Mouse (Mus musculus) v-Abl transformed pro-B cells (cell line): ENCODE data around the gene Limch1.

Experiments
- in situ Hi-C, 2 experiments: fragments of 400-800 bp; cut with MboI; formaldehyde crosslinking; loops; one replicate each; pipeline ENCODE4 v1.15.1; 2025; ENCODE audit not compliant: unreplicated experiment in 2 of 2

The Limch1 gene

GRCm38 (mm10) chr5:66871521-66872050 is 126.0 kb downstream of the Limch1 start:
- in situ Hi-C loops, result no loop called here

DNA sequence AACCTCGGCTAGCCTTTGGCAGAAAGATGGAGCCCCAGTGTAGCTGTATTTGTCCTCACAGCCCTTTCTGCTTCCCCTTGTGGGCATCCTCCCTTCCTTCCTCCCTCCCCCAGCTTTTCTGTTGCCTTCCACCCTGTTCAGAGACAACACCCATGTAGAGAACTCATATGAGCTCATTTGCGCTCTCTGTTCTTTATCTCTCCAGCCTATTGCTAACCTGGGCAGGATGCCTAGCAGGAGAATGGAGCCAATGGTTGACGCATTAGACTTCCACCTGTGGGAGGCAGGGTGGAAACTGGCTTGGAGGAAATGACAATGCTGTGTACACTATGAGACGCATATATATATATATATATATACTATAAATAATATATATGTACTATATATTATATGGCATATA is 126.4 kb downstream of the Limch1 start:
- in situ Hi-C loops, result no loop called here

- in situ Hi-C loops, result no loop called here
Measured at GRCm38 (mm10) chr5:66872681-66873080, 127.1 kb downstream of the Limch1 start.

DNA sequence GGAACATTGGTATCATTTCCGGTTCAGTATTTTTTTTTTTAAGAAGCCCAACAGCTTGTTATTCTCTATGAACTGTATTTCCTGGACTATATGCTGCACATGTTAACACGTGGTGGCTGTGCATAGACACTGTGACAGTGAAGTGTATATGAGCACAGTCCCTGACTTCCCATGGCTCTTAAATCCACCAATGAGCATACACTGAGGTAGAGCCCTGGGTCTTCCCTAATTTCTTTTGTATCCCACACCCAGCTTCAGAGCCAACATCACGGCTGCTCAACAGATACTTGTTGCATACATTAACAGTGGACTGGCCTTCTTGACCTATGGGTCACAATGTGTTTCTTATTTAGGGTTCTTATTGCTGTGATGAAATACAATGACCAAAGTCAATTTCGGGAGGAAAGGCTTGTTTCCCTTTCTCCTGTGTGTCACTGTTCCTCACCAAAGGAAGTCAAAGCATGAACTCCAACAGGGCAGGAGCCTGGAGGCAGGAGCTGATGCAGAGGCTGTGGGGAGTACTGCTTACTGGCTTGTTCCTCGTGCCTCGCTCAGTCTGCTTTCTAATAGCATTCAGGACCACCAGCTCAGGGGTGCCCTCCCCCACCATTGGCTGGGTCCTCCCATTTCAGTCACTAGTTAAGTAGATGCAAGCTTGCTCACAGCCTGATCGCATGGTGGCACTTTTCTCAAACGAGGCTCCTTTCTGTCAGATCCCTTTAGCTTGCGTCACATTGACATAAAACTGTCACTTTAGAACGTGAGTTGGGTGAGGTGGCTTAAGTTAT is 130.6 kb downstream of the Limch1 start:
- in situ Hi-C loops, result no loop called here

GRCm38 (mm10) chr5:66877066-66877465 is 131.4 kb downstream of the Limch1 start:
- in situ Hi-C loops, result no loop called here

DNA sequence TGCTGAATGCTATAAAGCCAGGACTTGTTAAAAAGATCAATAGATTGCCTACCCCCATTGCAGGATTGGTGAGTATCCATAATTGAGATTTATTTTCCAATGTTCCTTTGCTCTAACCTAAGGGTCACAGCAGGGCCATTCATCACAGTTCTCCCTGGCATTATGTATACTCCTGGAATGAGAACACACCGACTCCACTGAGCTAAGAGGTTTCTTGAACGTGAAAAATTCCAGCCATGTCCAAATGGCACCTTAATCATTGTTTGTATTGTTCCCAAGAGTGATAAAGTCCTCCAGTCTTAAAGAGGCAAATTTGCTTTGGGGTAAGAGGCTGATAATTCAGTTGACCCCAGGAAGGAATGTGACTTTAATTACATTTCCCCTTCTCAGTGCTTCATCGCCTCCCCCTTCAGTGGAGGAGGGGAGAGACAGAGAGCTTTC is 136.3 kb downstream of the Limch1 start:
- in situ Hi-C loops, result no loop called here

- in situ Hi-C loops, result no loop called here
Measured at GRCm38 (mm10) chr5:66882718-66883117, 137.1 kb downstream of the Limch1 start.

- in situ Hi-C loops, result no loop called here
Measured at GRCm38 (mm10) chr5:66884505-66884904, 138.9 kb downstream of the Limch1 start.

DNA sequence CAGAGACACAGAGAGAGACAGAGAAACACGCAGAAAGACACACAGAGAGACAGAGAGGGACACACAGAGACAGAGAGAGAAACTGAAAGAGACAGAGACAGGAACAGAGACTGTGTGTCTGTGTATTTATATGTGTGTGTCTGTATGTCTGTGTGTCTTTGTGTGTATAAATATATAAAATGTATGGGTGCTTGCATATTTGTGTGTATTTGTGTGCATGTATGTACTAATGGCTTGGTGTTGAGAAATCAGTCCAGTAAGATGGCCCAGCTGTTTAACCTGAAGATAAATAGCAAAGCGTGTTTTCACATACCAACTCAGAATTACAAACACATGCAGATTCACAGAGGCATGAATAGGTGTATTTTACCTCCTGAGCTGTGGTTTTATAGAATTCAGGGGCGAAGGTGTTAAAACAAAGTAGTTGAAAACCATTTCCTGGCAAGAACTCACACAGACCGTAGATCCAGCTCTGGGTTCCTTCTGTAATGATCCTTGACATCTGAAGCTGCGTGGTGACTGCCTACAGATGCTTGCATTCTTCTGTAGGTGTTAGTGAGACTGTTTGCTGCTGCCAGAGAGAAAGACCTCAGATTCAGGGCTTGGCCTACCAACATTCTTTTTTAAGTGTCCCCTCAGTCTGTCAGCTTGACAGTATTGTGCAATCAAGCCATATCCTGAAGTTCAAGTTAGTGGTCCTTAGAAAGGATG is 140.9 kb downstream of the Limch1 start:
- in situ Hi-C loops, result no loop called here

GRCm38 (mm10) chr5:66888061-66888460 is 142.4 kb downstream of the Limch1 start:
- in situ Hi-C loops, result no loop called here

DNA sequence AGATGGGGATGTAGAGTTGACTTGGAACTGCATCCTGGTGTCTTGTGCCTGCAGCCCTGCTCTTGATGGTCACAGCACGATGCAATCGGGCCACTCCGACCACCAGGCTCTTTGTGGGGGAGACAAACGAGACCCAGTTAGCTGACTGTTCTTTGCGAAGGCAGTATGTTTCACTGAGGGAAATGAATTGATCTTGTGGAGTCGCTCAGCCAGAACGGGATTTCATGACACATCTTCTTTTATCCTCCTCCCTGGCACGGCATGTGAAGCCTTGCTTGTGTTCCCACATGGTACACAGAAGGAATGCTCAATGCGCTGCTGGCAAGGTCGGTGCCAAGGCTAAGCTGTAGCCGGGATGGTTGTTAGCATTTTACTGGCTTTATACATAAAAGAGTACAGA is 143.7 kb downstream of the Limch1 start:
- in situ Hi-C loops, result no loop called here

GRCm38 (mm10) chr5:66895440-66896120 is 150.0 kb downstream of the Limch1 start:
- in situ Hi-C loops, result no loop called here

GRCm38 (mm10) chr5:66897584-66897983 is 152.0 kb downstream of the Limch1 start:
- in situ Hi-C loops, result no loop called here

GRCm38 (mm10) chr5:66898252-66898651 is 152.6 kb downstream of the Limch1 start:
- in situ Hi-C loops, result no loop called here

DNA sequence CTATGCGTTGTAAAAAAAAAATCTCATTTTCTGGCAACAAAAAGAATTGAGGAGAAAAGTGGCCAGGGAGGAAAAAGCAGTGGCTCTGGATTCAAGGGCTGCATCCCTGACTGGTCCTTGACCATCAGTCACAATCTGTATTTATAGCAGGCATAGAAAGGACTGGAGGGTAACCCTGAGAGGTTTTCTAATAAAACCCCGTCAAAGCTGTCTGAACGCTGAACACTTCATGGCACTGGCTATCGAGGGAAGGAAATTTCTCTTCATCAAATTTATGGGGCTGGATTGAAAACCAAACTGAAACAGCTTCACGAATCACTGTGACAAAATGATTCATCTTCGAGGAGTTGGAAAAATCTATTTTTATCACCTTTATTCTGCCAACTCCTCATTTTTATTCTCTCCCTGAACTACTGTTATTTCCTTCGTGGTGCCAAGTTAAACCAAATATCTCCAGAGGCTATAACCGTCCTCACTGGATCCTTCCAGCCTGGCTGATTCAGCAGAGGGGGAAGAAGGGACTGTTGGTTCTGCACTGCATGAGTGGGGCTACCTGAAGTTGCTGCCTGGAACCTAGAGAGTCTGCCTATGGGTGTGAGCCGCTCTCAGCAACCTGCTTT is 153.3 kb downstream of the Limch1 start:
- in situ Hi-C loops, result no loop called here

DNA sequence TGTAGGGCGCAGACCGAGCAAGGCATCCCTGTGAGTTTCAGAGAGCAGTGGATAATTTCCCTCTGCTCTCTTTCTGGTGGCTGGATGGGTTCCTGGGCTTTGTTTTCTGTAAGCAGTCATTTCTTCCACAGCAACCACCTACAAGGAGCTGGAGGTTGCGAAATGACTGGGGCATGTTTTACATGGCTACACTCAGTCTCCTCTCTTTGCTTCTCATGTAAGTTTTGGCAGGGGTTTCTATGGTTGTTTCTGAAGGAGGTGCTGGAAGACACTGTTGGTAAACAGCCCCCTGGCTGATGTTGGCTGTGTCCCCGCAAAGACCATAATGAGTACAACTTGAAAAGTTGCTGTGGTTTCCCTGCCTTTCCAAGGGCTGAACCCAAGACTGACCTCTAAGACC is 155.5 kb downstream of the Limch1 start:
- in situ Hi-C loops, result no loop called here

- in situ Hi-C loops, result no loop called here
Measured at GRCm38 (mm10) chr5:66904835-66905234, 159.2 kb downstream of the Limch1 start.

DNA sequence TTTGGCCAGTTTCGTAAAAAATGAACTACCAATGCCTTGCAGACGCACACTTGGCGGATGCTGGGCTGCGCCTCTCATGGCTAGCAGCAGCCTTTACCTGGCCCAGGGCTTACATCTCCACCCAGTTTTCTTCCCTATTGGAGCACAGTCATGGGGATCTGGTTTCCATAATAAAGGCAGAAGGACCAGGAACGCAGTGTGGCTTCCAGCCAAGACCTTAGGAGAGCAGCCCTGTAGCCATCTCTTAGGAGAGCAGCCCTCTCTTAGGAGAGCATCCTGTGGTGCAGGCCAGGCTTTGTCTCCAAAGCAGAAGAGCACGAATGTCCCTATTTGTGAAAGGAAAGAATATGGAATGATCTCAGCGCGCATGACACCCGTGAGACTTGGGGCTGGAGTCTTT is 163.3 kb downstream of the Limch1 start:
- in situ Hi-C loops, result no loop called here

- in situ Hi-C loops, result no loop called here
Measured at GRCm38 (mm10) chr5:66909962-66910361, 164.3 kb downstream of the Limch1 start.

GRCm38 (mm10) chr5:66910610-66911009 is 165.0 kb downstream of the Limch1 start:
- in situ Hi-C loops, result no loop called here

- in situ Hi-C loops, result no loop called here
Measured at GRCm38 (mm10) chr5:66911068-66911467, 165.4 kb downstream of the Limch1 start.
